Mouse (Mus musculus): Measurements from ENCODE around the gene Cdc42ep5.

The Cdc42ep5 gene

GRCm38 (mm10) chr7:4124856-4125255 is 39.8 kb downstream of the Cdc42ep5 start:
- no peak for DNase-seq

- DNase-seq = peak; percentile 94
Observed at GRCm38 (mm10) chr7:4124315-4124759, 40.3 kb downstream of the Cdc42ep5 start.

- DNase-seq = peak; percentile 96
Observed at GRCm38 (mm10) chr7:4123732-4124131, 40.9 kb downstream of the Cdc42ep5 start.

GRCm38 (mm10) chr7:4122783-4123182 is 41.9 kb downstream of the Cdc42ep5 start:
- DNase-seq = no peak

- peak; percentile 5 for DNase-seq
Observed at GRCm38 (mm10) chr7:4122076-4122768, 42.4 kb downstream of the Cdc42ep5 start.

GRCm38 (mm10) chr7:4119976-4120921 is 44.4 kb downstream of the Cdc42ep5 start:
- DNase-seq = peak; percentile 75

- DNase-seq = peak; percentile 64
Observed at GRCm38 (mm10) chr7:4119344-4119902, 45.2 kb downstream of the Cdc42ep5 start, which contains the start of gene Ttyh1. Ttyh1 (plus strand) TSS chr7:4119408.

GRCm38 (mm10) chr7:4117050-4117814 is 47.4 kb downstream of the Cdc42ep5 start:
- peak; percentile 70 for DNase-seq

GRCm38 (mm10) chr7:4111766-4112165 is 52.9 kb downstream of the Cdc42ep5 start:
- DNase-seq = no peak

GRCm38 (mm10) chr7:4103411-4103810 is 61.2 kb downstream of the Cdc42ep5 start:
- DNase-seq = no peak

Measured in layer of hippocampus, adult 9-11 months (tissue).